Mouse (Mus musculus) heart, adult 11 months (tissue): Measurements from ENCODE around the gene Zfp790.

Experiments used
- DNase-seq: peaks from one replicate; pipeline ENCODE4 v3.0.0; 2022

Gene Zfp790

GRCm38 (mm10) chr7:29815910-29816429, at the start of gene Zfp790:
Zfp790 (plus strand) TSS chr7:29816114.
- DNase-seq: peak; percentile 99

- peak; percentile 98 for DNase-seq
These were observed 48.7 kb upstream of the Zfp790 start for GRCm38 (mm10) chr7:29767058-29767686.

GRCm38 (mm10) chr7:29768090-29768900, 47.6 kb upstream of the Zfp790 start, which contains the start of gene Zfp84:
Zfp84 (plus strand) TSS chr7:29768552.
- DNase-seq: peak; percentile 99

- DNase-seq: no peak
These were observed 46.9 kb upstream of the Zfp790 start for GRCm38 (mm10) chr7:29768980-29769379.

- no peak for DNase-seq
These were observed 42.4 kb upstream of the Zfp790 start for GRCm38 (mm10) chr7:29773503-29773902.

- no peak for DNase-seq
These were observed 41.5 kb upstream of the Zfp790 start for GRCm38 (mm10) chr7:29774371-29774770.

GRCm38 (mm10) chr7:29776568-29776967, 39.3 kb upstream of the Zfp790 start:
- no peak for DNase-seq

- no peak for DNase-seq
These were observed 38.5 kb upstream of the Zfp790 start for GRCm38 (mm10) chr7:29777372-29777771.

- DNase-seq: peak; percentile 99
These were observed 31.9 kb upstream of the Zfp790 start, which contains the start of gene Zfp30 for GRCm38 (mm10) chr7:29783871-29784551. Zfp30 (plus strand) TSS chr7:29783998.

- no peak for DNase-seq
These were observed 30.9 kb upstream of the Zfp790 start for GRCm38 (mm10) chr7:29785023-29785422.

GRCm38 (mm10) chr7:29785888-29786287, 30.0 kb upstream of the Zfp790 start:
- DNase-seq: no peak

- peak; percentile 76 for DNase-seq
These were observed 23.0 kb upstream of the Zfp790 start for GRCm38 (mm10) chr7:29792906-29793305.

GRCm38 (mm10) chr7:29807046-29807445, 8.9 kb upstream of the Zfp790 start:
- DNase-seq: peak; percentile 71

- peak; percentile 73 for DNase-seq
These were observed 3.7 kb upstream of the Zfp790 start for GRCm38 (mm10) chr7:29812244-29812643.

- DNase-seq: peak; percentile 60
These were observed 1.5 kb upstream of the Zfp790 start for GRCm38 (mm10) chr7:29814381-29814780.

GRCm38 (mm10) chr7:29815061-29815784, 691 bp upstream of the Zfp790 start:
- DNase-seq: peak; percentile 85

- DNase-seq: peak; percentile 97
These were observed 2.8 kb downstream of the Zfp790 start for GRCm38 (mm10) chr7:29818619-29819254.

- peak; percentile 71 for DNase-seq
These were observed 12.1 kb downstream of the Zfp790 start for GRCm38 (mm10) chr7:29828001-29828400.

GRCm38 (mm10) chr7:29829804-29830203, 13.9 kb downstream of the Zfp790 start:
- peak; percentile 48 for DNase-seq

GRCm38 (mm10) chr7:29836816-29837215, 20.9 kb downstream of the Zfp790 start:
- DNase-seq: peak; percentile 34

GRCm38 (mm10) chr7:29839256-29839655, 23.3 kb downstream of the Zfp790 start:
- DNase-seq: no peak

- DNase-seq: peak; percentile 17
These were observed 26.2 kb downstream of the Zfp790 start for GRCm38 (mm10) chr7:29842105-29842504.
